Mouse (Mus musculus): ENCODE data around the gene Ptprc. TPM values are rescaled to one million over a fixed set of nuclear protein-coding genes. Genes with fewer than 3 reads are reported as not detected.
A peak's percentile ranks its signal among the peaks of the same experiment; 100 is the strongest.

The Ptprc gene
- 2.1 and 2.3 TPM in 2 replicates for polyA plus RNA-seq (2015; fragmentation: Nextera tagmentation; extraction: Ambion mirVana)

DNA sequence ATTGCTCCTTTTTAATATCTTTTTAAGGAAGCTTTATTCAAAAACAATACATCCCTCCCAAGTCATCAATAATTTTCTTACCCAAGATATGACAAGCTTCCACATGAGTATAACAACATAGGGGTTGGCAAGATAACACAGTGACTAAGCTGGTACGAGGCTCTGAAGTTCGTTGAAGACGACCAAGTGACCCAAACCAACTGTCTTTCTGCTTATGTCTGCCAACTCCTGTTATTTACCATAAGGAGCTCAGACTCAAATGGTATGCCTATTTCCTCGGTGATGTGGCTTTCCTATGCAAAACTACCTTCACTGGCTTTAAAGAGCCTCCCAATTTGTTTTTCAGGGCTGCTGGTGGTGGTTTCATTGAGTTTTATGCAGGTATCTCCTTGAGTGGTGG is at the start of gene Ptprc:
Gene Ptprc, minus strand, starts transcription at position 215 of the 400 bp plus-strand sequence.
- Histone ChIP-seq H3K9me3 (no peaks in the 10 kb centered on the region), H3K4me1 (no peaks in the 10 kb centered on the region), H3K27me3 (no peaks in the 10 kb centered on the region), H3K4me3 (no peak within 1 kb of the TSS), H3K9ac (no peak within 1 kb of the TSS), H3K36me3 (no peaks in the 10 kb centered on the region), H3K4me2 (replicated peaks) (no peak within 1 kb of the TSS), H3K27ac (no peak within 1 kb of the TSS)
- no peak for ATAC-seq (ENCODE audit: low FRiP score, low read depth)
- 84% methylated on average over 4 of the region's 4 CpGs for WGBS

DNA sequence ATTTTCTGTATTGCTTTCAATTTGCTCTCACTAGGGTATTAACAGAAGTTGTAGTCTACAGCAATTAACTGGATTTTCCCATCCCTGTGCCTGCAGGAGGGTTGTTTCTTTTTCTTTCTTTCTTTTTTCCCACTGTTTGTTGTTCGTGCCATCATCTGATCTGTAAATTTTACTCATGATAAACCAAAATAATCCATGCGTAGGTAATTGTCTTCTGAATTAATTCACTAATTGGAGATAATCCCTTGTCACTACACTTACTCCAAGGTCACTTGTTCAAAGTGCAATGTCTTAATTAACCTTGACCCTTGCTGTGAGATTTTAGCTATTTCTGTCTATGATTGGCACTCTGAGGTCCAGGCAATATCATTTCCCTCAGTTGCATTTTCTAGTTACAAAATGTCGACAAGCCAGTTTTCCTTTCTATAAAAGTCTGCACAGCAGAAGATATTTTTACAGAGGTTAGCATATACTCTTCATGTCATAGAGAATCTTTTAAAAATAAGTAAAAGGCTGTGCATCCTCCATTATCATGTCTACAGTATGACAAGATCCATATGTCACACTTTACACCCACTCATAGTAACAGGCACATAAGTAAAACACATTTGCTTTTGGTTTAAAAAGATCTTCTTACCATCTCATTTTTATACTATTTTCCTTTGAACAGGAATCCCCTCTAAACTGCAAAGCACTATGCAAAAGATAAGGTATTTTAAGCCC is 39.4 kb upstream of the Ptprc start:
- H3K36me3 ChIP-seq, result no peaks in the 10 kb centered on the region
- no peak overlapping the region for H3K4me3 ChIP-seq
- no peaks in the 10 kb centered on the region for H3K27me3 ChIP-seq
- H3K4me2 ChIP-seq (replicated peaks), result no peak overlapping the region
- no peak overlapping the region for H3K27ac ChIP-seq
- no peaks in the 10 kb centered on the region for H3K9me3 ChIP-seq
- WGBS, result 65% methylated on average over 3 of the region's 3 CpGs
- H3K4me1 ChIP-seq, result no peaks in the 10 kb centered on the region
- ATAC-seq (ENCODE audit: low FRiP score, low read depth), result no peak
- H3K9ac ChIP-seq, result no peak overlapping the region

DNA sequence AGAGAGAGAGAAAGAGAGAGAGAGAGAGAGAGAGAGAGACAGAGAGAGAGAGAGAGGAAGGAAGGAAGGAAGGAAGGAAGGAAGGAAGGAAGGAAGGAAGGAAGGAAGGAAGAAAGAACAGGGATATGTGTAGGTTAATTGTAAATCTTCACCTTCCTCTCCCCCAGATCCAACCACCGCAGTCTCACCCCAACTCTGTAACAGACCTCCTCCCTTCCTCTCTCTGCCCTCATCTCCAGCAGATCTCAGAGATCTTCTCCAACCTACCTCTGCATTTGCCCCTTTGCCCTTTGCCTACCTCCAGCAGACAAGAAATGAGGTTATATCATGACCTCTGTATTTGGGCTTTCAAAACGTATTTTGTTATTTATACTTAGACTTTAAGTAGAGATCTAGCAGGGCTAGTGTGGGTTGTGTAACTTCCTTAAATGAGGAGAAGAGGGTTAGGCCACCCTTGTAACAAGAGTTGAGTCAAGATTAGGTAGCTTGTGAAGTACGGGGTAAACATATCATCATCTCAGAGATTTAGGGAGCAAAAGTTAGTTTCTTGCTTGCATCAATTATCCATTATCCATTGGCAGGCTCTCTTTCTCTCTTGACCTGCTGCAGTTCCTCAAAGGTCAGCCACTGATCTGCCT is 35.0 kb upstream of the Ptprc start:
- Histone ChIP-seq H3K9ac (no peak overlapping the region), H3K9me3 (no peaks in the 10 kb centered on the region), H3K4me1 (peaks cover 8% of the 10 kb centered on the region; the same call in 1 of the 2 replicates), H3K4me3 (no peak overlapping the region), H3K36me3 (no peaks in the 10 kb centered on the region), H3K27ac (no peak overlapping the region), H3K4me2 (replicated peaks) (no peak overlapping the region), H3K27me3 (no peaks in the 10 kb centered on the region)
- WGBS, result 80% methylated on average over 3 of the region's 3 CpGs
- ATAC-seq (ENCODE audit: low FRiP score, low read depth), result no peak

DNA sequence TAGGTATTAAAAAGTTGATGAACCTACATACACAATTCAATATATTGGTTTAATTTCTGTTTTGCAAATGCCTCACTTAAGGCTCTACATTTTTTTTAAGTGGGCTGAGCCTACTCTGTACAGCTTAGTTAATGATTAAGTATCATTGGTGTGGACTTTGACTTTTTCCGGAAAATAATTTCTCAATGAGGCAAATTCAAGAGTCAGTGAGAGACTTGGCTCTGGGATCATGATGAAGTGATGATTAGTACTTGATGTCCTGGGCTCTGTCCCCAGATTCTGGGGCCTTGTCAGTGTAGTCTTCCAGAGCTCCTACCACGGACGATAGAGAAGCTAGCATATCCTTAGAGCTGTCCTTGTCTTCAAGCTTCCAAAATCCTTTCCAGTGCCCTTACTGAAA is 34.2 kb upstream of the Ptprc start:
- 94% methylated on average over 3 of the region's 3 CpGs for WGBS
- H3K27ac ChIP-seq, result no peak overlapping the region
- no peak for ATAC-seq (ENCODE audit: low FRiP score, low read depth)
- no peaks in the 10 kb centered on the region for H3K27me3 ChIP-seq
- H3K36me3 ChIP-seq, result no peaks in the 10 kb centered on the region
- no peaks in the 10 kb centered on the region for H3K9me3 ChIP-seq
- H3K4me2 ChIP-seq (replicated peaks), result no peak overlapping the region
- H3K9ac ChIP-seq, result no peak overlapping the region
- peaks cover 12% of the 10 kb centered on the region; the same call in 1 of the 2 replicates for H3K4me1 ChIP-seq
- no peak overlapping the region for H3K4me3 ChIP-seq

DNA sequence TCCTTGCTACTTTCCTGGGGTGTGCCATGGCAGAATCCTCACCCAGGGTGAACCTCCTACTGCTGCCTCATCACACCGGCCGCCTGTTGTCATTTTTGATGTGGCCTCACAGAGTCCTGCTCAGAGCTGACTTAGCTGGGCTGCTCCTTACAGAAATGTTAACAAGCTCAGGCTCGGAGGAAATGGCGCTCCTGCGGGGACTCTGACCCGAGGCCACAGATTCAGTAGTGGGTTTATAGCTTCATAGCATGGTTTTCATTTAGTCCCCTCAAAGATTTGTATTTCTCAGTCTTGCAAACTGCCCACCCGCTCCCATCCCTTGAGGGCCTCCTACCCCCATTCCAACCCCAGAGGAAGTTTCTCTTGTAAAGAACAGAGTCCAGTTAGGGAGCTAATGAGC is 30.5 kb upstream of the Ptprc start:
- H3K9ac ChIP-seq, result no peak overlapping the region
- no peak overlapping the region for H3K27ac ChIP-seq
- peak overlapping the region; percentile 5; the same call in 1 of the 2 replicates for H3K4me2 ChIP-seq (replicated peaks)
- no peak overlapping the region for H3K4me3 ChIP-seq
- peaks cover 12% of the 10 kb centered on the region; the same call in 1 of the 2 replicates for H3K4me1 ChIP-seq
- 21% methylated on average over 7 of the region's 7 CpGs for WGBS
- H3K27me3 ChIP-seq, result no peaks in the 10 kb centered on the region
- peak; percentile 59; the same call in 1 of the 2 replicates for ATAC-seq (ENCODE audit: low FRiP score, low read depth)
- H3K9me3 ChIP-seq, result no peaks in the 10 kb centered on the region
- no peaks in the 10 kb centered on the region for H3K36me3 ChIP-seq

DNA sequence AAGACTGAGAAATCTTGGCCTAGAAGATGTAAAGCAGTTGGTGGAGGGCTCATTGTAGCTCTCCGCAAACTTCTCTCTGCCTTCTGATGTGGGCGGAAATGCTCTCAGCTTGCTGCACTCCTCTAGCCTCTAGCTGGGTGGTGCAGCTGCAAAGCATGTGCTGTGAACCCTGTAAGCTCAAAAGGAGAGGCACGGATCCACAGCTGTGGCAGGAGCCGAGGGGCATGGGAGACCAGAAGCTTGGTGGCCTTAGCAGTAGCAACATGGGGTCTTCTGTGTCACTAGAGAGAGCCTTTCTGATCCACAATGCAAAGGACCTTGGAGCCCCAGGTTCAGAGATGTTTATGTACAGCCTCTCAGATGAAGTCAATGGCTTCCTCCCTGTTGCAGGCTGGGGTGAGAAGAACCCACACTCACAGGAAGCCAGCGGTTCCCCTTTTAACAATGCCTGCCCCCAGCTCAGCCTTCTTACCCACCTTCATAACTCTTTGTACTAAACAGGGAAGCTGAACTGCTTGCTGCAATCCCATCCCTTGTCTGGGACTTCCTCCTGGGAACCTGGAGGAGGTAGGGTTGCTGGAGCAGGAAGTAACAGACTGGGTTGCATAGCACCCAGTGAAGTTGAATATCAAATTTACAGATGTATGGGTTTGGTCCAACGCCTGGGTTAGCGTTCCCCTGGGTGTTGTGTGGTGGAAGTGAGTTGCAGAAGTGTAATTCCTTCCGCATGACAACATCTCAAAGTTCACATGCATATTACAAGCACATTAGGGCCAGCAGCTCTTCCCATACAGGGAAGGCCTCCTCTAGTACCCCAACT is 16.4 kb upstream of the Ptprc start:
- no peak overlapping the region for H3K27ac ChIP-seq
- H3K27me3 ChIP-seq, result no peaks in the 10 kb centered on the region
- H3K4me1 ChIP-seq, result peaks cover 12% of the 10 kb centered on the region
- H3K4me2 ChIP-seq (replicated peaks), result no peak overlapping the region
- no peaks in the 10 kb centered on the region for H3K36me3 ChIP-seq
- no peak overlapping the region for H3K4me3 ChIP-seq
- WGBS, result 61% methylated on average over 8 of the region's 8 CpGs
- ATAC-seq (ENCODE audit: low FRiP score, low read depth), result peak; percentile 73
- no peaks in the 10 kb centered on the region for H3K9me3 ChIP-seq
- H3K9ac ChIP-seq, result no peak overlapping the region

DNA sequence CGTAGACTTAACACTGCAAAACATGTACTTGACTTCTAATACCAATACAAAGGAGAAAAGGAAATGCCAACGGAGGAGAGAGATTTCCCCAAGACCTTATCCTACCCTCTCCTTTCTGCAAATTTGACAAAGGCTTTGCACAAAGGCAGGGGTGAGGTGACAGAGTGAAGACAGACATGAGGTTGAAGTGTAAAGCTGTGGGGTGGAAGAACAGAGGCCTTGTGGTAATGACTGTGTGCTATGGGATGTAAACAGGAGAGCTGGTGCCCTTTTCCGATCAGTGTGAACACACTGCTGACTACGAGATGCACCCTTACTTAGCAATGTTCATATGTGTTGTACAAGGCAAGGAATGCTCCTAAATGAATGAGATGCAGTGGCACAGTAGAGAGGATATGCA is 12.6 kb upstream of the Ptprc start:
- WGBS, result 85% methylated on average over 4 of the region's 4 CpGs

DNA sequence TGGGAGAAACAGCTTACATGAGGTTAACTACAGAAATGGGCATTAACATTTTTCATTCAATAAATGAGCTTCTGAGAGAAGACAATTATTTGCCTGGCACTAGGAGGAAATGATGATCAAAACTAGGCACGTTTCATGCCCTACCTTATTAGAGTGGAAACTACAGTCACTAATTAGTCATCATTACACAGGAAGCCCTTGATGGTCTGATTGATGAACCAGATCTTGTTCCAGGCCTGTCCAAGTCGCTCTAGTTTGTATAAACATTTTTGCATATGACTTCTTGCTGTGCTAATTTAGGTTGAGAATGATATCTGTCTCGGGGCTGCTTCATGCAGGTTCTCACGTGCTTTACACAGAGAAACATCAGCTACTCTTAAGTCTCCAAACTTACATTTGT is 10.4 kb upstream of the Ptprc start:
- no peak overlapping the region for H3K27ac ChIP-seq
- 47% methylated on average over 4 of the region's 4 CpGs for WGBS
- H3K9me3 ChIP-seq, result no peaks in the 10 kb centered on the region
- H3K36me3 ChIP-seq, result no peaks in the 10 kb centered on the region
- no peaks in the 10 kb centered on the region for H3K27me3 ChIP-seq
- H3K9ac ChIP-seq, result no peak overlapping the region
- no peak for ATAC-seq (ENCODE audit: low FRiP score, low read depth)
- no peak overlapping the region for H3K4me3 ChIP-seq
- H3K4me2 ChIP-seq (replicated peaks), result no peak overlapping the region
- no peaks in the 10 kb centered on the region for H3K4me1 ChIP-seq

More for the DNA sequence above, 12.6 kb upstream of the Ptprc start:
- Histone ChIP-seq H3K36me3 (no peaks in the 10 kb centered on the region), H3K4me1 (peaks cover 12% of the 10 kb centered on the region), H3K9me3 (no peaks in the 10 kb centered on the region), H3K27me3 (no peaks in the 10 kb centered on the region), H3K9ac (no peak overlapping the region), H3K4me2 (replicated peaks) (no peak overlapping the region), H3K4me3 (no peak overlapping the region), H3K27ac (no peak overlapping the region)
- ATAC-seq (ENCODE audit: low FRiP score, low read depth), result no peak

DNA sequence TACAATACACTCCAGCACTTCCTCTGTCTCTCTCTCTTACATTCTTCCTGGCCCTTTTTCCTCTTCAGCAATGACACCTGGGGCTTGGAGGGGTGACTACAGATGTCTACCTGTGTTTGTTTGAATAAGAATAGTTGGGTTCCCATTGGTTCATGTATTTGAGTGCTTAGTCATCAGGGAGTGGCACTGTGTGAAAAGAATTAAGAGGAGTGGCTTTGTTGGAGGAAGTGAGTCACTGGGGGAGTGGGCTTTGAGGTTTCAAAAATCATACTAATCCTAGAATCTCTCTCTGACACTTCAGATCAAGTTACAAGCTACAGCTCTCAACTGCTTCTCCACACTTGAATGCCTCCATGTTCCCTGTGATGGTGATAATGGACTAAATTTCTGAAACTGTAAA is 4.6 kb upstream of the Ptprc start:
- H3K9me3 ChIP-seq, result no peaks in the 10 kb centered on the region
- H3K4me1 ChIP-seq, result no peaks in the 10 kb centered on the region
- H3K4me2 ChIP-seq (replicated peaks), result no peak overlapping the region
- ATAC-seq (ENCODE audit: low FRiP score, low read depth), result no peak
- H3K9ac ChIP-seq, result no peak overlapping the region
- no peaks in the 10 kb centered on the region for H3K27me3 ChIP-seq
- no peak overlapping the region for H3K4me3 ChIP-seq
- no peak overlapping the region for H3K27ac ChIP-seq
- H3K36me3 ChIP-seq, result no peaks in the 10 kb centered on the region

DNA sequence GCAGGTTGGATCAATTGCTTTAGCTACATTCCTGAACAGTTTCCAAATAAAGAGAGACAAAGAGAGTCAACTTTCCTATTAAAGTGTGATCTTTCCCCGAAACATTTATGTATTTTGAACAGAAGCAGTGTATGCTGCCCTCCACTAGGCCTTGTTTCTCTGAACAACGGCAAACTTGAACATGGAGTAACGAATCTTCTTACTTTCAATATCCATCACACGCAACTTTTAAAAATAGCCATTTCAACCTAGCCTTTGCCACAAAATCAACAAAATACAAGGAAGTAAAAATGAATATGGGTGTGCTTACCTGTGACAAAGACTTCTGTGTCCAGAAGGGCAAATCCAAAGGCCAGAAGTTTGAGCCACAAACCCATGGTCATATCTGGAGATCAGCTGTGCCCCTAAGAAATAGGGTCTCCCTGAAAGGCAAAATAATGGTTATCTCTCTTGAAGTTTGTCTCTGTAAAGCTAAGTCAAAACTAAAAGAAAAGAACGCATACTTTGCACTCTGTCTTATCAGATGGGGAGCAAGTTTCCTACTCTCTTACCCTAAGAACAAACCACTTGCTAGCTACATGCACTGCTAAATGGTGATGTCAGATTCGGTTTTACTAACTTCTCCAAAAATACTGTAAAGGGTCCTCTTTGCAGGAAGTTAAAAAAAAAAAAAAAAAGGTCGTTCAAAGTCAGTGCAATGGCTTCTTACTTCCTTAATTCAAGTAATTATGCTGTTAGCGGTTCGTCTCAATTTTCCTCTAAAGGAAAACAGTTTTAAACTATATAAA is 609 bp downstream of the Ptprc start:
- ATAC-seq (ENCODE audit: low FRiP score, low read depth), result no peak
- WGBS, result 85% methylated on average over 9 of the region's 9 CpGs

DNA sequence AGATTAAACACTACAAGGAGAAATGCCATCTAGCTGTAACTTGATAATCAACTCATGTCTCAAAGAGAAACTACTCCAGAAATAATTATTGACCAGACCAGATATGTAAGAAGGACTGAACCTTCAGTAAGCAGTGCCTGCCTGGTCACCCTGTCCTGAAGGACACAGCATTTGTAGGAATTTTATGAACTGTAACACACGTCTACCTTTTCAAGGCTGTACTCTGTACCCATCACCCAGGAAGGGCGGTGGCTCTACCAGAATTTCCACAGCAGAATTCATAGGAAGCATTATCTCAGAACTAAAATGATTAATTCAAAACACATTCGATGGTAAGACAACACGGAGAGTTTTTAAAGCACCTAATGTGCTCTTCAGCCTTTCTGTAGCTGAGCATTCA is 1.4 kb downstream of the Ptprc start:
- Histone ChIP-seq H3K4me1 (no peaks in the 10 kb centered on the region), H3K27ac (no peak overlapping the region), H3K4me2 (replicated peaks) (no peak overlapping the region), H3K4me3 (no peak overlapping the region), H3K9me3 (no peaks in the 10 kb centered on the region), H3K27me3 (no peaks in the 10 kb centered on the region), H3K36me3 (no peaks in the 10 kb centered on the region), H3K9ac (no peak overlapping the region)
- no peak for ATAC-seq (ENCODE audit: low FRiP score, low read depth)
- 87% methylated on average over 4 of the region's 4 CpGs for WGBS

More for the DNA sequence above, 609 bp downstream of the Ptprc start:
- Histone ChIP-seq H3K4me2 (replicated peaks) (no peak overlapping the region), H3K36me3 (no peaks in the 10 kb centered on the region), H3K4me1 (no peaks in the 10 kb centered on the region), H3K4me3 (no peak overlapping the region), H3K27ac (no peak overlapping the region), H3K27me3 (no peaks in the 10 kb centered on the region), H3K9ac (no peak overlapping the region), H3K9me3 (no peaks in the 10 kb centered on the region)
